Mouse (Mus musculus) hindbrain, embryonic 11.5 days (tissue): Measurements from ENCODE around the gene Prr5l. TPM values are rescaled to one million over a fixed set of nuclear protein-coding genes. Genes with fewer than 3 reads are reported as not detected.

ENCODE experiments used
- ATAC-seq: fragments of 200-750 bp; cut with Nextera tagmentation; 2 replicates; pipeline ENCODE4 v1.8.0; 2017; ENCODE audit warnings: mild to moderate bottlenecking, moderate TSS enrichment, moderate library complexity; ENCODE audit not compliant: low FRiP score
- DNase-seq: peaks from one replicate; pipeline ENCODE4 v3.0.0-alpha.2; 2015; ENCODE audit warnings: low spot score
- H3K27ac ChIP-seq: fragments of 300-500 bp; sonication (generic); 2 replicates; pipeline ENCODE4 v1.5.1; 2014; ENCODE audit warnings: mild to moderate bottlenecking, low read depth, low read length
- H3K27me3 ChIP-seq: fragments of 300-500 bp; sonication (generic); 2 replicates; pipeline ENCODE4 v1.6.1; 2014; ENCODE audit warnings: mild to moderate bottlenecking, low read length, moderate library complexity, mixed read lengths; ENCODE audit not compliant: control insufficient read depth, insufficient read depth
- H3K36me3 ChIP-seq: fragments of 300-500 bp; sonication (generic); 2 replicates; pipeline ENCODE4 v1.6.1; 2014; ENCODE audit warnings: mild to moderate bottlenecking, low read length, moderate library complexity, mixed read lengths; ENCODE audit not compliant: control insufficient read depth, insufficient read depth
- H3K4me1 ChIP-seq: fragments of 300-500 bp; sonication (generic); replicated peaks from 2 replicates; pipeline ENCODE4 v1.6.1; 2014; ENCODE audit warnings: low read length, mixed read lengths; ENCODE audit not compliant: control insufficient read depth, insufficient read depth
- H3K4me2 ChIP-seq: fragments of 300-500 bp; sonication (generic); replicated peaks from 2 replicates; pipeline ENCODE4 v1.6.1; 2014; ENCODE audit warnings: mild to moderate bottlenecking, low read depth, low read length
- H3K4me3 ChIP-seq: fragments of 300-500 bp; sonication (generic); 2 replicates; pipeline ENCODE4 v1.5.1; 2014; ENCODE audit warnings: low read depth, low read length
- H3K9ac ChIP-seq: fragments of 300-500 bp; sonication (generic); 2 replicates; pipeline ENCODE4 v1.6.1; 2014; ENCODE audit warnings: low read depth, low read length
- H3K9me3 ChIP-seq: fragments of 300-500 bp; sonication (generic); 2 replicates; pipeline ENCODE4 v1.6.1; 2016; ENCODE audit warnings: low read length; ENCODE audit not compliant: control insufficient read depth
- WGBS: fragments of 180-500 bp; shearing (Covaris S2); extraction: QIAGEN DNeasy Blood & Tissue Kit; methylation state at CpG from one replicate; pipeline ENCODE4 v1.1.7; 2014; 5-methylcytosine and 5-hydroxymethylcytosine counted together
- polyA plus RNA-seq: library from polyadenylated mRNA; unstranded; fragments of >200 nt; fragmentation: Nextera tagmentation; extraction: Ambion mirVana; gene quantifications from 2 replicates; pipeline ENCODE4 v1.2.1, GENCODE M21; 2014

Gene Prr5l
- polyA plus RNA-seq, 1 experiment from 2014 or later, result 13.2 TPM

GRCm38 (mm10) chr2:101693577-101694215, 189.1 kb downstream of the Prr5l start:
- no peak overlapping the region for H3K27ac ChIP-seq
- no peak overlapping the region for H3K4me2 ChIP-seq
- 65% methylated on average over 5 of the region's 5 CpGs for WGBS
- no peaks in the 10 kb centered on the region for H3K27me3 ChIP-seq
- H3K4me1 ChIP-seq, result no peaks in the 10 kb centered on the region
- H3K36me3 ChIP-seq, result 0 out of 2 replicates have a peak, but pooled peaks cover 10% of the 10 kb centered on the region
- DNase-seq (peak; percentile 49), ATAC-seq (no peak)
- H3K9me3 ChIP-seq, result no peaks in the 10 kb centered on the region
- H3K4me3 ChIP-seq, result no peak overlapping the region
- H3K9ac ChIP-seq, result no peak overlapping the region

- no peak overlapping the region for H3K9ac ChIP-seq
- H3K4me3 ChIP-seq, result no peak overlapping the region
- no peaks in the 10 kb centered on the region for H3K4me1 ChIP-seq
- H3K9me3 ChIP-seq, result no peaks in the 10 kb centered on the region
- H3K36me3 ChIP-seq, result 0 out of 2 replicates have a peak, but pooled peaks cover 10% of the 10 kb centered on the region
- ATAC-seq, result no peak
- no peak overlapping the region for H3K4me2 ChIP-seq
- H3K27ac ChIP-seq, result no peak overlapping the region
- no peak for DNase-seq
- H3K27me3 ChIP-seq, result no peaks in the 10 kb centered on the region
- 80% methylated on average over 4 of the region's 4 CpGs for WGBS
Measured at GRCm38 (mm10) chr2:101693043-101693442, 189.8 kb downstream of the Prr5l start.

GRCm38 (mm10) chr2:101690252-101690827, 192.5 kb downstream of the Prr5l start:
- 95% methylated on average over 9 of the region's 9 CpGs for WGBS
- H3K9ac ChIP-seq, result no peak overlapping the region
- H3K4me1 ChIP-seq, result no peaks in the 10 kb centered on the region
- H3K9me3 ChIP-seq, result no peaks in the 10 kb centered on the region
- H3K4me2 ChIP-seq, result no peak overlapping the region
- no peak overlapping the region for H3K4me3 ChIP-seq
- DNase-seq, result no peak
- peaks cover 2% of the 10 kb centered on the region; the same call in 1 of the 2 replicates for H3K36me3 ChIP-seq
- no peak overlapping the region for H3K27ac ChIP-seq
- no peak for ATAC-seq
- no peaks in the 10 kb centered on the region for H3K27me3 ChIP-seq

GRCm38 (mm10) chr2:101688011-101688410, 194.8 kb downstream of the Prr5l start:
- Histone ChIP-seq H3K4me1 (no peaks in the 10 kb centered on the region), H3K36me3 (peaks cover 2% of the 10 kb centered on the region; the same call in 1 of the 2 replicates), H3K27me3 (no peaks in the 10 kb centered on the region), H3K4me2 (no peak overlapping the region), H3K9me3 (no peaks in the 10 kb centered on the region), H3K27ac (no peak overlapping the region), H3K9ac (no peak overlapping the region), H3K4me3 (no peak overlapping the region)
- ATAC-seq (no peak), DNase-seq (no peak)
- 91% methylated on average over 5 of the region's 5 CpGs for WGBS

- Histone ChIP-seq H3K4me2 (no peak overlapping the region), H3K9ac (no peak overlapping the region), H3K27me3 (no peaks in the 10 kb centered on the region), H3K9me3 (no peaks in the 10 kb centered on the region), H3K36me3 (no peaks in the 10 kb centered on the region; the same call in 1 of the 2 replicates), H3K4me1 (no peaks in the 10 kb centered on the region; the same call in 1 of the 2 replicates), H3K27ac (no peak overlapping the region), H3K4me3 (no peak overlapping the region)
- 91% methylated on average over 12 of the region's 12 CpGs for WGBS
- DNase-seq (no peak), ATAC-seq (no peak)
Measured at GRCm38 (mm10) chr2:101684421-101684820, 198.4 kb downstream of the Prr5l start.

GRCm38 (mm10) chr2:101679164-101679784, 203.6 kb downstream of the Prr5l start:
- H3K27me3 ChIP-seq, result no peaks in the 10 kb centered on the region
- peak overlapping the region; percentile 96 for H3K9ac ChIP-seq
- peak overlapping the region; percentile 57 for H3K4me2 ChIP-seq
- DNase-seq (peak; percentile 41), ATAC-seq (no peak)
- H3K36me3 ChIP-seq, result no peaks in the 10 kb centered on the region
- H3K9me3 ChIP-seq, result no peaks in the 10 kb centered on the region
- H3K4me3 ChIP-seq, result peak overlapping the region; percentile 98
- H3K4me1 ChIP-seq, result no peaks in the 10 kb centered on the region; the same call in 1 of the 2 replicates
- H3K27ac ChIP-seq, result no peak overlapping the region
- WGBS, result 4% methylated on average over 15 of the region's 15 CpGs

GRCm38 (mm10) chr2:101678236-101679021, 204.4 kb downstream of the Prr5l start, which contains the start of gene Traf6:
Gene Traf6, plus strand, starts transcription at chr2:101678429.
- H3K9ac ChIP-seq, result peak within 1 kb of the TSS; percentile 96
- peak; percentile 90 for DNase-seq
- no peaks in the 10 kb centered on the region for H3K36me3 ChIP-seq
- under 1% methylated on average over 56 of the region's 68 CpGs for WGBS
- H3K4me1 ChIP-seq, result no peaks in the 10 kb centered on the region; the same call in 1 of the 2 replicates
- peak within 1 kb of the TSS; percentile 98 for H3K4me3 ChIP-seq
- peak; percentile 93 for ATAC-seq
- no peaks in the 10 kb centered on the region for H3K27me3 ChIP-seq
- H3K9me3 ChIP-seq, result no peaks in the 10 kb centered on the region
- peak within 1 kb of the TSS; percentile 65 for H3K27ac ChIP-seq
- H3K4me2 ChIP-seq, result peak within 1 kb of the TSS; percentile 57

GRCm38 (mm10) chr2:101673547-101673946, 209.3 kb downstream of the Prr5l start:
- H3K27ac ChIP-seq, result no peak overlapping the region
- WGBS, result 83% methylated on average over 3 of the region's 3 CpGs
- H3K36me3 ChIP-seq, result no peaks in the 10 kb centered on the region
- no peak overlapping the region for H3K4me3 ChIP-seq
- H3K9me3 ChIP-seq, result no peaks in the 10 kb centered on the region
- no peak overlapping the region for H3K4me2 ChIP-seq
- ATAC-seq (no peak), DNase-seq (no peak)
- no peak overlapping the region for H3K9ac ChIP-seq
- no peaks in the 10 kb centered on the region for H3K4me1 ChIP-seq
- no peaks in the 10 kb centered on the region for H3K27me3 ChIP-seq
